9 mouse cellular contexts compared by ENCODE assay signal in the genomic region with DNA sequence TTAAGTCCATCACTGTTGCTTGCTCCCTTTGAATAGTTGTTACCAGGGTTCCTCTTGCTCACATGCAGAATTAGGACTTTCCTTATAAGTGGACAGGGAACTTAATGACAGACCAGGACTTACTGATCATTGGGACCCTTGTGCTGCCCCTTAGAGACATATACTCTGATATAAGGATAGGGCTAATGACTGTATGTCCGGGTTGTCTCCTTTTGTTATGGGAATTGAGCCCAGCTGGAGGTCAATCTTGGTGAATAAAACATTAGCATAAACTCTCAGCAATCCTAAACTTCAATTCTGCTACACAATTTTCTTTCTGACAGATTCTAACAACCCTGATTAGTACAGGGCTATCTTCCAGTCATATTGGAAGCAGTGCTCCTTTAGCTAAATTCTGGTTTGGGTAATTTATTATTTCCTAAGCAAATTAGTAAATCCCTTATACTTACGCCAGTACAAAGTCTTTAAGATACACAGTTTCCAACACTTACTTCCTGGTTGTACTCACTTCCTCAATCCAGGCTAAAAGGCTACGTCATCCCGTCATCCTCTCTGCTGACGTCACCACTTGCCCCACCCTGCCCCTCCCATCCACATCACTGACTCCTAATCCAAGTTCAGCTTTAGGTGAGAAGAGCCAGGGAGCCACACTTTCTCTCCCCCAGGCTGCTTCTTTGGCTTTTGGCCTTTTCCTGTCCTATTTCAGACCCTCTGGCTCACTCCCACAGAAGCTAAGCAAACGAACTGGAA. TPM values are rescaled to one million over a fixed set of nuclear protein-coding genes. Genes with fewer than 3 reads are reported as not detected.
A peak's percentile ranks its signal among the peaks of the same experiment; 100 is the strongest.
DNase-seq lines count a peak whose midpoint lies in the region; ATAC-seq and TF ChIP-seq lines count a peak whose summit lies in the region.
"Had no signal": no experiment of that assay in that cellular context is flagged by ENCODE, and none has a peak within 500 bp of the region (broad histone marks: within the 10 kb centered on the region; RNA-seq: fewer than 3 reads in every experiment).

No protein-coding gene starts in this region.

- TF ChIP-seq POLR2A in spleen, adult 2 months (IDR thresholded peaks at IDR 0.05; ENCODE audit: low read depth, low read length): no peak

- H3K27ac ChIP-seq in spleen, adult 2 months (ENCODE audit: insufficient read depth, low read length): no peak overlapping the region
- H3K27ac ChIP-seq in liver, embryonic 12.5 days: no peak overlapping the region; the same call in 1 of the 2 replicates
- peak overlapping the region; percentile 18; the same call in 1 of the 2 replicates for H3K27ac ChIP-seq in stomach, postnatal 0 days (replicated peaks)
- H3K27ac ChIP-seq: hindbrain, embryonic 15.5 days had no signal

- peak; percentile 25 to 75 for DNase-seq in spleen, adult 2 months (ENCODE audit: low read depth in 1 of 2, low spot score in 2 of 2)
- DNase-seq in spleen, postnatal 4 days (ENCODE audit: low spot score in 2 of 2): no peak
- peak; percentile 75 for DNase-seq in c-Kit-positive CD71-positive TER-119-positive erythroid progenitor cells, embryonic 14.5 days (ENCODE audit: low spot score)
- peak; percentile 91 for DNase-seq in stomach, postnatal 0 days (ENCODE audit: low spot score)
- no peak for DNase-seq in testis, postnatal 10 days (ENCODE audit: low spot score)
- no peak for DNase-seq in left cerebral cortex, postnatal 36 days (ENCODE audit: low spot score in 2 of 2)

- no peaks in the 10 kb centered on the region for H3K36me3 ChIP-seq in spleen, adult 2 months (ENCODE audit: control insufficient read depth, insufficient read depth, low read length)
- no peaks in the 10 kb centered on the region for H3K36me3 ChIP-seq in liver, embryonic 12.5 days
- no peaks in the 10 kb centered on the region for H3K36me3 ChIP-seq in stomach, postnatal 0 days (ENCODE audit: control insufficient read depth, insufficient read depth, low read length)
- H3K36me3 ChIP-seq: hindbrain, embryonic 15.5 days had no signal

- peak overlapping the region; percentile 48 for H3K4me2 ChIP-seq in liver, embryonic 12.5 days
- 0 out of 2 replicates have a peak overlapping the region, but pooled peaks have one; percentile 5 for H3K4me2 ChIP-seq in stomach, postnatal 0 days (replicated peaks; ENCODE audit: low read depth)
- H3K4me2 ChIP-seq: hindbrain, embryonic 15.5 days had no signal

- TF ChIP-seq CTCF in spleen, adult 2 months (IDR thresholded peaks at IDR 0.05; ENCODE audit: extremely low read depth, insufficient read depth, insufficient read length, insufficient replicate concordance): no peak
- no peak for TF ChIP-seq CTCF in stomach, postnatal 0 days (IDR thresholded peaks at IDR 0.05; ENCODE audit: low read depth)

- H3K4me1 ChIP-seq in spleen, adult 2 months (ENCODE audit: control insufficient read depth, insufficient read depth, insufficient read length): peaks cover 5% of the 10 kb centered on the region; the same call in 1 of the 2 replicates
- peaks cover 53% of the 10 kb centered on the region for H3K4me1 ChIP-seq in liver, embryonic 12.5 days
- no peaks in the 10 kb centered on the region for H3K4me1 ChIP-seq in stomach, postnatal 0 days (replicated peaks; ENCODE audit: control insufficient read depth, insufficient read depth)
- H3K4me1 ChIP-seq: hindbrain, embryonic 15.5 days had no signal

- no peaks in the 10 kb centered on the region for H3K27me3 ChIP-seq in spleen, adult 2 months (ENCODE audit: control insufficient read depth, insufficient read depth, low read length)
- peaks cover 12% of the 10 kb centered on the region for H3K27me3 ChIP-seq in liver, embryonic 12.5 days (replicated peaks)
- H3K27me3 ChIP-seq in stomach, postnatal 0 days (ENCODE audit: control insufficient read depth, insufficient read depth, low read length): no peaks in the 10 kb centered on the region
- H3K27me3 ChIP-seq: hindbrain, embryonic 15.5 days had no signal

- intact Hi-C loops in left cerebral cortex, postnatal 36 days (cut with DNase I): no loop called here

- 30% methylated on average over 6 of the region's 6 CpGs for WGBS in spleen, adult 2 months
- WGBS in liver, embryonic 12.5 days (ENCODE audit: insufficient replicate concordance): 22% methylated on average over 6 of the region's 6 CpGs
- WGBS in stomach, postnatal 0 days: 20% methylated on average over 6 of the region's 6 CpGs

- peak; percentile 71 for ATAC-seq in liver, embryonic 12.5 days
- peak; percentile 83 for ATAC-seq in stomach, postnatal 0 days (ENCODE audit: low FRiP score, low TSS enrichment)
- ATAC-seq in cerebellum, adult (ENCODE audit: insufficient number of reproducible peaks, low FRiP score, low TSS enrichment): no peak

- H3K4me3 ChIP-seq in spleen, adult 2 months (ENCODE audit: extremely low read depth, insufficient read depth, insufficient read length): no peak overlapping the region
- H3K4me3 ChIP-seq in liver, embryonic 12.5 days: 0 out of 2 replicates have a peak overlapping the region, but pooled peaks have one; percentile 16
- H3K4me3 ChIP-seq in stomach, postnatal 0 days (ENCODE audit: low read depth, low read length): no peak overlapping the region
- H3K4me3 ChIP-seq: hindbrain, embryonic 15.5 days had no signal

- H3K9me3 ChIP-seq in liver, embryonic 12.5 days (replicated peaks): no peaks in the 10 kb centered on the region
- H3K9me3 ChIP-seq in stomach, postnatal 0 days (ENCODE audit: control insufficient read depth, low read length): no peaks in the 10 kb centered on the region
- H3K9me3 ChIP-seq: hindbrain, embryonic 15.5 days had no signal

- 0 out of 2 replicates have a peak overlapping the region, but pooled peaks have one; percentile 25 for H3K9ac ChIP-seq in liver, embryonic 12.5 days
- H3K9ac ChIP-seq in stomach, postnatal 0 days (ENCODE audit: low read length): no peak overlapping the region
- H3K9ac ChIP-seq: hindbrain, embryonic 15.5 days had no signal

- no peak for TF ChIP-seq EP300 in stomach, postnatal 0 days (optimal IDR thresholded peaks at IDR 0.05)

RNA-seq across cellular contexts. Expression of a gene that starts 23.4 kb away (rescaled TPM):
- polyA plus RNA-seq in spleen, adult 2 months (2012; rRNA removed): 39.2 and 47.4 TPM in 2 replicates
- polyA plus RNA-seq in liver, embryonic 12.5 days (2016; fragmentation: Nextera tagmentation; extraction: Ambion mirVana): 44.6 and 45.7 TPM in 2 replicates
- 64.2 and 65.5 TPM in 2 replicates for polyA plus RNA-seq in stomach, postnatal 0 days (2015; fragmentation: Nextera tagmentation; extraction: Ambion mirVana)
- 100 to 1,000 TPM; 154 TPM for total RNA-seq in left cerebral cortex, postnatal 36 days (2021)

RNA-seq across cellular contexts. Expression of a gene that starts 24.0 kb away (rescaled TPM):
- polyA plus RNA-seq in spleen, adult 2 months (2012; rRNA removed): 44.3 and 55.8 TPM in 2 replicates
- 28.6 and 28.7 TPM in 2 replicates for polyA plus RNA-seq in liver, embryonic 12.5 days (2016; fragmentation: Nextera tagmentation; extraction: Ambion mirVana)
- polyA plus RNA-seq in stomach, postnatal 0 days (2015; fragmentation: Nextera tagmentation; extraction: Ambion mirVana): 27.7 and 33.1 TPM in 2 replicates
- total RNA-seq in left cerebral cortex, postnatal 36 days (2021): 10 to 100 TPM; 25.0 to 66.5 TPM

Comparison
In these comparisons a context has a peak if more than half of its experiments do, and no peak if none do; other contexts are left out.
1. DNase-seq: peak in spleen, adult 2 months (2 of 2), c-Kit-positive CD71-positive TER-119-positive erythroid progenitor cells, embryonic 14.5 days (single experiment) and stomach, postnatal 0 days (single experiment); none in spleen, postnatal 4 days (0 of 2), testis, postnatal 10 days (single experiment) and left cerebral cortex, postnatal 36 days (0 of 2).